Comparison of ENCODE assay signal across 15 mouse cellular contexts in genomic region chr17:57233038-57233437, GRCm38 (mm10). TPM values are rescaled to one million over a fixed set of nuclear protein-coding genes. Genes with fewer than 3 reads are reported as not detected.
A peak's percentile ranks its signal among the peaks of the same experiment; 100 is the strongest.
DNase-seq lines count a peak whose midpoint lies in the region; ATAC-seq and TF ChIP-seq lines count a peak whose summit lies in the region.
"Had no signal": no experiment of that assay in that cellular context is flagged by ENCODE, and none has a peak within 500 bp of the region (broad histone marks: within the 10 kb centered on the region; RNA-seq: fewer than 3 reads in every experiment).

No protein-coding gene starts in this region.

- WGBS in intestine, postnatal 0 days, result 17% methylated on average over 7 of the region's 7 CpGs

- H3K36me3 ChIP-seq in intestine, postnatal 0 days (ENCODE audit: control insufficient read depth, insufficient read depth), result peaks cover 33% of the 10 kb centered on the region

- peak overlapping the region; percentile 94 for H3K27ac ChIP-seq in intestine, postnatal 0 days (ENCODE audit: low read depth, low read length)
- H3K27ac ChIP-seq: heart, embryonic 13.5 days; hindbrain, embryonic 13.5 days had no signal

- no peak for TF ChIP-seq CTCF in intestine, postnatal 0 days (IDR thresholded peaks at IDR 0.05; ENCODE audit: low read depth)

- no peaks in the 10 kb centered on the region for H3K27me3 ChIP-seq in intestine, postnatal 0 days (replicated peaks; ENCODE audit: control insufficient read depth, insufficient read depth, low read length)
- H3K27me3 ChIP-seq: hindbrain, embryonic 13.5 days had no signal

- peak overlapping the region; percentile 68 for H3K9ac ChIP-seq in intestine, postnatal 0 days (ENCODE audit: low read depth, low read length)
- H3K9ac ChIP-seq: heart, embryonic 13.5 days; hindbrain, embryonic 13.5 days had no signal

- ATAC-seq in intestine, postnatal 0 days, result peak; percentile 79

- H3K4me1 ChIP-seq in intestine, postnatal 0 days (replicated peaks; ENCODE audit: control insufficient read depth, insufficient read depth, low read length), result peaks cover 6% of the 10 kb centered on the region; the same call in 1 of the 2 replicates
- H3K4me1 ChIP-seq: heart, embryonic 13.5 days had no signal

- peak; percentile 21 for DNase-seq in embryo, embryonic 11 days
- no peak for DNase-seq in embryo, embryonic 10 days (ENCODE audit: low spot score)
- DNase-seq in kidney, postnatal 14 days, result peak; percentile 88
- peak; percentile 33 for DNase-seq in retina, embryonic 14.5 days (ENCODE audit: low spot score)
- no peak for DNase-seq in layer of hippocampus, adult 9-11 months
- no peak for DNase-seq in cerebellum, adult 11-12 months
- no peak for DNase-seq in adipocyte (ENCODE audit: low spot score)
- DNase-seq: cerebellum, postnatal 10 days; lung, adult 18-20 months; right cerebral cortex, adult 18-20 months had no signal

- H3K4me3 ChIP-seq in intestine, postnatal 0 days (ENCODE audit: low read depth, low read length), result peak overlapping the region; percentile 37
- H3K4me3 ChIP-seq: heart, embryonic 13.5 days; hindbrain, embryonic 13.5 days had no signal

- H3K4me2 ChIP-seq in intestine, postnatal 0 days (replicated peaks; ENCODE audit: low read depth), result peak overlapping the region; percentile 68
- H3K4me2 ChIP-seq: heart, embryonic 13.5 days; hindbrain, embryonic 13.5 days had no signal

- H3K9me3 ChIP-seq in intestine, postnatal 0 days (ENCODE audit: control insufficient read depth), result no peaks in the 10 kb centered on the region
- H3K9me3 ChIP-seq: heart, embryonic 13.5 days; hindbrain, embryonic 13.5 days; megakaryocyte, embryonic 14.5 days had no signal

RNA-seq across cellular contexts. Expression of gene C3, which starts 5.1 kb away (rescaled TPM):
- polyA plus RNA-seq in intestine, postnatal 0 days (2015; fragmentation: Nextera tagmentation; extraction: Ambion mirVana), result 19.5 TPM in 2 replicates

RNA-seq across cellular contexts. Expression of gene Gpr108, which starts 15.2 kb away (rescaled TPM):
- polyA plus RNA-seq in intestine, postnatal 0 days (2015; fragmentation: Nextera tagmentation; extraction: Ambion mirVana), result 14.7 and 16.2 TPM in 2 replicates

RNA-seq across cellular contexts. Expression of gene Trip10, which starts 16.2 kb away (rescaled TPM):
- 26.3 and 31.6 TPM in 2 replicates for polyA plus RNA-seq in intestine, postnatal 0 days (2015; fragmentation: Nextera tagmentation; extraction: Ambion mirVana)

RNA-seq across cellular contexts. Expression of gene Tnfsf14, which starts 39.1 kb away (rescaled TPM):
- polyA plus RNA-seq in intestine, postnatal 0 days (2015; fragmentation: Nextera tagmentation; extraction: Ambion mirVana), result 0.10 and 0.12 TPM in 2 replicates
- polyA plus RNA-seq: stomach, embryonic 14.5 days had no signal

RNA-seq across cellular contexts. Expression of gene Vav1, which starts 45.9 kb away (rescaled TPM):
- 1.1 and 1.5 TPM in 2 replicates for polyA plus RNA-seq in intestine, postnatal 0 days (2015; fragmentation: Nextera tagmentation; extraction: Ambion mirVana)

Comparison
In these comparisons a context has a peak if more than half of its experiments do, and no peak if none do; other contexts are left out.
1. DNase-seq: peak in embryo, embryonic 11 days (single experiment), kidney, postnatal 14 days (single experiment) and retina, embryonic 14.5 days (single experiment); none in embryo, embryonic 10 days (single experiment), layer of hippocampus, adult 9-11 months (single experiment), cerebellum, adult 11-12 months (single experiment) and adipocyte (single experiment).